Mouse (Mus musculus) cerebellum, adult 11 months (tissue): Measurements from ENCODE around the gene Lgals3bp.
"Not testable (repeated sequence)": the region's sequence is repeated elsewhere in the genome, so short reads cannot be mapped to it uniquely, and the experiment has no call there.

Experiments used
- DNase-seq: peaks from one replicate; pipeline ENCODE4 v3.0.0; 2022

Lgals3bp gene

DNA sequence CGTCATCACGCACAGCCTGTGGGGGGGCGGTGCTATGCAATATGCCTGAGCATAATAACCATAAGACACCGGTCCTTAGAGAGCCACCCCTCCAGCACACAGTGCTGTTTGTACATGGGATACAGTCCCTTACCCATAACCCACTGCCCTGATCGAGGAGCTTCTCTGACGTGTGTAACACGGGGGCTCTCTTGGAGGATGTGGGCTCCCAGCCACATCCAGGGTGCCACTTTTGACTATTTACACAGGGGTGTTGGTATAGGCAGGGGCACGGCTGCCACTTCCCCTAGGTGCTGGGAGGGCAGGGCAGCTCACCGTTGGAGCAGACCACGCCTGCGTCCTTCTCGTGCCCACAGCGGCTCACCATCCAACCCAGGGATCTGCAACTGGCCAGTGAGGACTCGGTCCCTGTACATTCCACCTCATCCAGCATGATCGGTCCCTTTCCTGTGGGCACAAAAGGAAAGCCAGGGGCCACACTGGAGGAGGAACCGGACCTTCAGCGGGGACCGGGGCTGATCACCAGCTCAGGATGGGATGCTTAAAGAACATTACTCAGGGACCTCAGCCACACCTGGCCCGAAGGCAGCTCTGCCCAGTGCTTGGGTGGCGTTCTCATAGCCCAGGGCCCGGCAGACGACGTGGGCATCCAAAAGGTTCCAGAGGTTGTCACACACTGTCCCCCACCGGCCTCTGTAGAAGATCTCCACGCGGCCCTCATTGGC, 3.9 kb downstream of the Lgals3bp start:
- DNase-seq = peak; percentile 3

DNA sequence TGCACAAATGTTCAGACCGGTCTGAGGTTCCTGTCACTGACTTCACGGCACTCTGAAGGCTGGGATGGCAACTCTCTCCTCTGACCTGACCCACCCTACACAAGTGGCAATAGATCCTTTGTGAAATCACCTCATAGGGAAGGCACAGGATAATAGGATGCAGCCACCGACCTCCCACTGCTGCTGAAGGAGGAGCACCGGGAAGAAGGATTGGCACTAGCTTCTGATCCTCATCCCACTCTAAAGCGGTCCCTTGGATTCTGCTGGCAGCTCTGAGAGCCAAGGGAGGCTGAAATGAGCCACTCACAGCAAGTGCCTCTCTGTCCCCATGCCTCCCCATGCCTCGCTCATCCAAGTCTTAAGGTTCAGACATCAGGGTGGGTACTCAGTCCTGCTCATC, 7.4 kb downstream of the Lgals3bp start:
- DNase-seq = no peak

DNA sequence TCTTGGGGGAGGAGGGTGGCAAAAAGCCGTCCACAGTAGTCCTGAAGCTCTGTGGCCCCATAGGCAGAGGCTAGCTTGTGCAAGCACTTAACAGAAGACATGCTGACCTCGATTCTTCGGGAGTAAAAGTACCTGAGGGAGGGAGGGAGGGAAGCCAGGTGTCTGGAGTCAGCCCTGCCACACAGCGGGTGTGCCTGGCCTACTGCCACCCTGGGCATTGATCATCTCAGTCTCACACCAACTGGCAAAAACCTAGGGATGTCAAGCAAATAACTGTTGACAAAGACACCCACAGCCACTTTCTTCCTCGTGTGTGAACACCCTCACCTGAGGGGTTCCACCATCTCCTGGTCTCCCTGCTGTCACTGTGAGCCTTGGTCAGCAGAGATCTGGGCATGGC, 7.9 kb downstream of the Lgals3bp start:
- no peak for DNase-seq

DNA sequence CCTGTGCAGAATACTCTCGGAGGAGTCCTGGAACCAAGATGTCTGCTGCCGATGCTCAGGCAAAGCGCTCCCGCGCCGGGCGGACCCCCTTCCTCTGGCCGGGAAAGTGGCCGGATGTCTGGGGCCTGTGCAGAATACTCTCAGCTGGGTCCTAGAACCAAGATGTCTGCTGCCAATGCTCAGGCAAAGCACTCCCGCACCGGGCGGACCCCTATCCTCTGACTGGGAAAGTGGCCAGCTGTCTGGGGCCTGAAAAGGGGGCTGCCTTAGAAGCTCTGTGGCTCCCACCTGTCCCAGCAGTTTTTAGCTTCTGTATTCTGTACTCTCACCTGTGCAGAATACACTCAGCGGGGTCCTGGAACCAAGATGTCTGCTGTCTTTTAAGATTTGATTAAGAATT, 14.1 kb downstream of the Lgals3bp start:
- not testable (repeated sequence) for DNase-seq

DNA sequence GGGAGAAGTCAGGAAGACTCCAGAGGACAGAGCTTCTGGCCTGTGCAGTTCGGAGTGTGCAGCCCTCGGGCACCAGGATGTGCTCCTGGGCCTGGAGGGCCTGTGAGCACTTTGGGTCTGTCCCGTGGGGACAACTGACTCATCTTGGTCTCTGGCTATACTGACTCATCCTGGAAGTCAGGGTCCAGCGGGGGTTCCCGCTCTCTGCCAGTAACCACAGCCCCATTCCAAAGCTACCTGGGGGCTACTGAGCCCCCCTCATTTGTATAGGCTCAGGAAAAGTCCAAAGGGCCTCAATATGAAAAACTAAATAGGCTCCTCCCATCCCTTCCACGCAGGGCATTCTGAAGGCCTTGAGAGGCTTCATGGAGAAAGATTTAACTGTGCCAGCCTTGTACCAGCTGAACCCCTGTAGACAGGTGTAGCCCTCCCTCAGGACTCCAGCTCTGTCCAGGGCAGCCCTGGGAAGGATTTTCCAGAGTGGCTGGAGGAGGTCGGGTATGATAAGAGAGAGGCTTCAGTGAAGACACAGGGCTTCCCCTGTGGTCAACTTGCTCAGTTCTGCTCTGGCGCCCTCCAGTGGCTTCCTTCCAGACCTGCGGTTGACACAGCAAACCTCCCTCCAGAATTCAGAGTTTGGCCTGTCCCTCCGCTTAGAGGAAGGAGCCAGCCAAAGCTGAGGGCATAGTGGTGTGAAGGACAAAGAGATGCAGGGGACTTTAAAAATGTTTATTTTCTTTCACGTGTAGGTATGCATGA, 22.5 kb downstream of the Lgals3bp start:
- DNase-seq = peak; percentile 77

DNA sequence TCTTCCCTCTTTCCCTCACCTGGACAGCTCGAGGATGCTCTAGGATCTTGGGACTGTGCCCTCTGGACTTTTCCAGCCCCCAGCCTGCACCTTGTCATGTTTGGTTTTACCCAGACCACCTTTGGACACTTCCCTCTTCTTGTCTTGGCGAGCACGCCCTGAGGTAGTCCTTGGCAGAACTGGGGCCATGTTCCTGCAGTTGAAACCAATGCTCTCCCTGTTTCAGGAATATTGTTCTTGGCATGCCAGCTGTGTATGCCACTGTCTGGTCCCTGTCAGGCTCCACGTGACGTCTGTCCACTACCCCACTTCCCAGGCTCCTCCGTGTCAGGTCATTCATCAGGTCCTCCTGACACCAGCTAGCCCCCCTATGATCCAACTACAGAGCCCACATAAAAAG, 23.2 kb downstream of the Lgals3bp start:
- DNase-seq = no peak

DNA sequence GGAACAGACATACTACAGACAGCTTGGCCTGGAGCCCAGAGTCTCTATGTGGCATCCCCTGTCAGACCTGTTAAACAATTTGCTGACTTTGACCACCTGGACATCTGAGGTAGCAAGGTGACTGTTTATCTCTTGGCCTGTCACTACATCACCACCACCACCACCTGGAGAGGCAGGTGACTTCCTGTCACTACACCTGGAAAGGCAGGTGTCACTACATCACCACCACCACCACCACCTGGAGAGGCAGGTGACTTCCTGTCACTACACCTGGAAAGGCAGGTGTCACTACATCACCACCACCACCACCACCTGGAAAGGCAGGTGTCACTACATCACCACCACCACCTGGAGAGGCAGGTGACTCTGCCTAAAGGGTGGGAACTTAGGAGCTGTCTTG, 25.6 kb downstream of the Lgals3bp start:
- not testable (repeated sequence) for DNase-seq

DNA sequence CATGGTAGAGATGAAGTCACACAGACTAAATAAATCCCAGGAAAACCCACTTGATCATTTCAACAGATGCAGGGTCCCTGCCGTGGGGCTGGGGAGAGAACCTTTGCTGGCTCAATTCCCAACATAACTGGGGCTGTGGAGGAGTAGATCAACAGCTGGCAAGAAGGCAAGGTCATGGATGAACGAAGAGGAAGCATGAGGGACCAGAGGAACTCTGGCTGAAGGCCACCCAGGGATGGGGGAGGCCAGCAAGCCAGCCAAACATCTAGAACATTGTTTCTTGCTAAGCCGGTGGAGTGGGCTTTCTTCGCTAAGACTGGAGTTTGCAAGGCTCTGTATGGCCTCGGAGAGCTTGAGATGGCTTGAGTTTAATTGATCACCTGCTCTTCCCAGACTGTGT, 26.0 kb downstream of the Lgals3bp start:
- DNase-seq = no peak

DNA sequence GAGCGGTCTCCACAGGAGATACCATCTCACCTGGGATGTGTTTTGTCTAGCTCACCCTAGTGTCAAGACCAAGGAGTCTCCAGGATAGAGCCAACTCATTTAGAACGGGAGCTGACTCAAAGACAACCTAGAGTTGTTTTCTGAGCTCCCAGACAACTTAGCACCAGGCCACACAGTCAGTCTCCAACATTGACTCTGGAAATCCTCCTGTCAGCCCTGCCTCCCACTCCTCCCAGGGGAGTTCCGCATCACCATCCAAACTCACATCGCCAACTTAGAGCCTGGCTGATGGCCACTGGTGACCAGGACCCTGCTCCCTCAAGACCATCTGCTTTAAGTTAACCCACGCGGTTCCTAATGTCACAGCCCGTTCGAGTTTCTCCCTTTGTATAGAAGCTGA, 26.4 kb downstream of the Lgals3bp start:
- DNase-seq = no peak

DNA sequence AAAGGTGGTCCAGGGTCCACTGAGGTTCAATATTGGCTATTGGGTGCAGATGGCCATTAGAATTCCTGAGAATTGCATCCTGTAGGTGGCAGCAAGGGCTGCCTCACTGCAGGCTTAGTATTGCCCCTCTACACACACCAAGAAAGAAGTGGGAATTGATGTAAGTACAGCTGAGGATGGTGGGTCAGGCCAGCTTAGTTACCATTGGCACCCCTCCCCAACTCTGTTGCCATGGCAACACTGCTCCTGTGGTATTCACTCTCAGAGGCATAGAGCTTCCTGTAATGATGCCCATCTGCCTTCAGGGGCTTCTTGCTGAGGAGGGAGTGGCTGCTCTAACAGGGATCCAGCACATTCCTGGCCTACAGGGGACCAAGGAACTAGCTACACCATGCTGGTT, 26.9 kb downstream of the Lgals3bp start:
- DNase-seq = no peak

DNA sequence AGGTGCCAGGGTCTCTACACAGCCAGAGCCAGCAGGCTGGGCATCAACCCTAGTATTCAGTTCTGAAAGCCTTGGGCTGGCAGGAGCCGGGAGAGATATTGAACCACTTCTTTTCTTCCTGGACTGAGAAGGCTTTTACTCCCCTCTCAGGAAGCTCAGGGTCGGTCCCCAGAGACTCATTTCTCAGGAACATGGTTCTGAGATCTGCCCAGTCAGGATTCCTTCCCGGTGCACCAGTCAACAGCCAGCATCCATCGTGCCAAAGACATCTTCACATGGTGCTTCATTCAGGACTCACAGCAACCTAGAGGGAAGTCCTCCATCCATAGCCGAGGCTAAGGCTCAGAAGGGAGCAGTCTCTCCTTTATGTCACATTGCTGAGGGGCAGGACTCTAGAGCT, 27.4 kb downstream of the Lgals3bp start:
- no peak for DNase-seq

DNA sequence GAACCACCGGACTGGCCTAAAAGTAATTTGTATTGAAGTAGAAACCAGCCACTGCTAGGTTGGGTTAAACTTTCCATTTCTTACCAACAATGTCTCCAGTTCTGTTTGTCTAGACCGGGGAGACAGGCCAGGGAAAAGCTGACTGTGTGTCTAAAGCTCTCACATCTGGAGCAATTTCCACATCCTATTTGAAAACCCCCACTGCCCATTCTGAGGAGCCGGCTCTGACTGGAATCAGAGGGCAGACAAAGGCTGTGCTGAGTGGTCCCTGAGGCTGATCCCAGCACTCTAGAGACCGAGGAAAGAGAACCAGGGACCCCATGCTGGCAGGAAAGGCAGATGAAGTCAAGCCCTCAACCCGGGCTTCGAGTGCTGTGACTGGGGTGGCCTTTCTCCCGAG, 29.3 kb downstream of the Lgals3bp start:
- DNase-seq = no peak

DNA sequence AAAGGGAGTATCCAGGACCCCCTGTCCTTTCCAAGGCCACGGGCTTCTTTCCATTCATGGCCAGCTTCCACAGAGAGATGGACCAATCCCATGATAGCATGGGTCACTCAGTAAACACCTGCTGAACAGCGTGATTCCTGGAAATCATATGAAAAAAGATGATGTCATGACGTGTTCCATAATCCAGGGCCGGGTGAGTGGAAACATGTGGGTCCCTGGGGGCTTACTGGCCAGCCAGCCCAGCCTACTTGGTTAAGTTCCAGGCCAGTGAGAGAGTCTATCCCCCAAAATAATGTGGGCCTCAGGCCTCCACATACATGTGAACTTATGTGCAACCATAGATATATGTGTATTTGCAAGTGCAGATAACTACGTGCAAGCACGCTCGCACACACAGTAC, 30.0 kb downstream of the Lgals3bp start:
- DNase-seq = no peak

DNA sequence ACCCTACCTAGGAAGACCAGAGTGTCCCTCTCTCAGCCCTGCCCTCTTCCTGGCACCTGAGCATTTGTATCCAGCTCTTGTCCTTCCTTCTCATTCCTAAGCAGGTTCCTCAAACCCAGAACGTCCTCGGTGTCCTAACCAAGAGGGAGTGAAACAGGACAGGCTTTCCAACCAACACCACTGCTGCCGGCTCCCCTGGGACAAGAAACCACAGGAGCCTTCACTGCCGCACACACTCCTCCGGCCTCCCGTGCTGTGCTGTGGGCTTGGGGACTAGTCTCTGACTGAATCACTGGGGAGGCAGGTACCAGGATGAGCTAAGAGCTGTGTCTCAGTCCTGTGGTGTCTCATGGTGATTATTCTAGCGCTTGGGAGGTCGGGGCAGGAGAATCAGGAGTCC, 32.2 kb downstream of the Lgals3bp start:
- DNase-seq = no peak

DNA sequence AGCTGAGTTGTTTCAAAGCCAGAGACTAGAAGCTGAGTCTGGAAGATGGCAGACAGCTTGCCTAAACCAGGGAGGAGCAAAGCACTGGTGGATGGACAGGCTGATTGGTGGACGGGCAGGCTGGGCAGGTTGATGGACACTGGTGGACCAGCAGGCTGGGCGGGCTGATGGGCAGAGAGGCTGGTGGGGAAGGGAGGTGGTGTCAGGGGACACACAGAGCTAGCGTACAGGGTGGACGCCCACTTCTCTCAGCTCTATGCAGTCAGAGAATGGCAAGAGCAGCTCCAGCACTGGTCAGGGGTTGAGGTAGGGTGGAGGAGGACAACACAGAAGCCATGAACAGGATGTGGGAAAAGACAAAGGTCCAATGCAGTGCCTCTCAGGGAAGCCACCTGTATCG, 32.6 kb downstream of the Lgals3bp start:
- DNase-seq = no peak

DNA sequence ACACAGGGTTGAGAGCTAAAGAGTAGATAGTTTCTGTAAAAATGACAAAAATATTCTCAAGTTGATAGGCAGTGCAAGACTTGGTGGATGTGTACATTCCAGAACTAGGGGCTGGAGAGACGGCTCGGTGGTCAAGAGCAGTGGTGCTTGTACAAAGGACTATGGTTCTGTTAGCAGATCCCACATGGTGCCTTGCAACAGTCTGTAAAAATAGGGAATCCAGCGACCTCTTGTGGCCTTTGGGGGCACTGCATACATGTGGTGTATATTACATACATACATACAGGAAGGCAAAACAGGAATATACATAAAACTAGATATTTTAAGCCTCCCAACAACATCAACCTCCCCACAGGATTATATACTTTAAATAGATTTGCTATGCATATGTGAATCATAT, 33.6 kb downstream of the Lgals3bp start:
- no peak for DNase-seq

DNA sequence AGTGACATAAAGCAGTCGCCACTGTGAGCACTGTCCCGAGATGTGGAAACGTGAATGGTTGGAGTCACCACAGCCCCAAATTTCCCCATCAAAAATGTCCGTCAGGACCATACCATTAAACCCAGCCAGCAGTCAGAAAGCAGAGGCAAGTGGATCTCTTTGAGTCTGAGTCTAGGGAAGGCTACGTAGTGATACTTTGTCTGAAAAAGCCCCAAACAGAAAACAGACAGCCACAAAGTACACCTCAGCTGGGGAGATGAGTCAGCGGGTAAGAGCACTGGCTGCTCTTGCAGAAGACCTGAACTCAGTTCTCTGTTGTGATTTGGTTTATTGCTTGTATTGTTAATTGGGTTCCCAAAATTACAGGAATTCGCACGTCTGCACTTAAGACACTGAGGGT, 35.3 kb downstream of the Lgals3bp start:
- no peak for DNase-seq

DNA sequence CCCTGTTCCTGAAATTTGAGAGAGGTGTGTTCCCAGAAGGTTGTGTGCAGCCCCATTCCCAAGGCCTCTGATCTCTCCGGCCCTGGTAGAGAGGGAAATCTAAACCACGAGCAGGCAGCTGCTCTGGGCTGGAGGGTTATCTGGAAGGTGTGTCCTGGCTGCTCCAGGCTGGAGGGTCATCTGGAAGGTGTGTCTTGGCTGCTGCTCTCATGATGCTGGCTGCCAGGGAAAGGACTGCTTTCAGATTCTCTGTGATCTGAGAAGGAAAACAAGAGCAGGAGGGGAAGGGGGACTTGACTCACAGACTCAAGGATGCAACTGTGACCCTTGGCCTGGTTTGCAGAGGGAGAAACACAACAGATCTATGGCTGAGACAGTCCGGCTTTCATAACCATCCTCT, 35.8 kb downstream of the Lgals3bp start:
- DNase-seq = no peak

DNA sequence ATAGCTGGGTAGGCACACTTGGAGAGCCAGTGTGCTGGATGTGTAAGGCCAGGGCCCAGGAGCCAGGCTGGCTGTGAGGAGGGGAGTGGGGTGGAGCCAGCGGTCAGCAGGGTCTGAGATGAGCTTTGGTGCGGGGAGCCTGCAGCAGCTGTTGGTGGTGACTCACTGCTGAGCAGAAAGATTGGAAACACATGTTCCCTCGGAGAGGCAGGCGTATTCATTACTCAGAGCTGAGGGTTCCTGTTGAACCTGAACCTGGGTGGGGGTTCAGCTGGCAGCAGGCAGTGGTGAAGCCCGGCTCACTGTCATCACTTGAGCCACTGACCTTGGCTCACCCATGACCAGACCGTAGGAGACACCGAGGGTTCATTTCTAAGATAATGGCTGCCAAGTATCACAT, 36.7 kb downstream of the Lgals3bp start:
- no peak for DNase-seq

DNA sequence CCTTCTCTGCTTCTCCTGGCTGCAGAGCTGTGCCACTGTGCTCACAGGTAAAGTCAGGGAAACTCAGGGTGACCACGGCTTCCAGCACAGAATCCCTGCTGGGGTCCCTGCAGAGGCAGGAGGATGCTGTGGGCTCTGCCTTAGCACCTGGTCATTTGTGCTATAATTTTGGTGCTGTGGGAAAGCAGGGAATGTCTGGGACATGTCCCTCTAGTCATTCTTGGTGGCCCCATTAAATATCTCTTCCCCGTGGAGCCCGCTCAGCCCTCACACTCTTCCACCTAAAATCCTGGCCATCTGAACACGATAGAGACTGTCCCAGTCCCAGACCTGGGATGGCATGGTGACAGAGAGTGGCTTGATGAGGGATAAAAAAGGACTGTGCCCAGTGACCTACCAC, 37.9 kb downstream of the Lgals3bp start:
- no peak for DNase-seq

DNA sequence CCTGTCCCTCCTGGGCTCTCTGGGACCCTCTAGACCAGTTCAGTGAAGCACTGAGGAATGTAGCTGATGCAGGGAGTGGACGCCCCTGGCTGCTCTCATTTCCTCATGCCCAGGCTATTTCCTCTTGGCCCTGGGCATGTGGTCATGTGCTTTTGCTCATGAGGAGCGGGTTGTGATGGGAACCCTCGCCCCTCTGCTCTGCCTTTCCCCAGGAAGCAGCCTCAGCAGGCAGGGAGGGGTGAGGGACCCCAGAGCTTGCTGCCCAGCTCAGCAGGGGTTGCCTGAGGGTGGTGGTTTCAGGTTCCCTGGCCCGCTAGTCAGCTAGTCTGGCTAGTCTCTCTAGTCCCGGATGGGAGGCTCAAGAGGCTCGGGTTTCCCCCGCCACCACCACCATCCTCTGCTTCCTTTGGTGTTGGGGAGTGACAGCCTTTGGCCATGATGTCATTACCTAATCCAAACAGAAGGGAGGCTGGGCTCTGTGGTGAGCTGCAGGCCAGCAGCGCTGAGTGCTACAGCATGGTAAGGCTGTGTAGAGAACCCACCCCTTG, 38.8 kb downstream of the Lgals3bp start:
- no peak for DNase-seq

DNA sequence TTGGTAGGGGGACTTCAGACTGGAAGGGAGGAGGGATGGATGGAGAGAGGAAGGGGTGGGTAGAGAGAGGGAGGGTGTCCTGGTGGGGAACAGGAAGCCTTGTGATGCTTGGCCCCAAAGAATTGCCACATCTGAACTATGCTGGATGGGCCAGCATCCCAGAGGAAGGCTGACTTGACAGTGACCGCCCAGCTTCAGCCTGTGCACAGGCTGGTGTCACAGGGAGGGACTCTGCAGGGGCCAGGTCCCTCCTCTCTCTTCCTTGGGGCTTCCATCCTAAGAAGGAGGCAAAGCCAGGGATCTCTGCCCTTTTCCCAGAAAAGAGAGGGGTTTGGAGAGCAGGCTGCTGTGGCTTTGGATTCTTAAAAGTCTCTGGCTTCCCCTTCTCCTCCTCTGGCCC, 39.4 kb downstream of the Lgals3bp start:
- DNase-seq = no peak

DNA sequence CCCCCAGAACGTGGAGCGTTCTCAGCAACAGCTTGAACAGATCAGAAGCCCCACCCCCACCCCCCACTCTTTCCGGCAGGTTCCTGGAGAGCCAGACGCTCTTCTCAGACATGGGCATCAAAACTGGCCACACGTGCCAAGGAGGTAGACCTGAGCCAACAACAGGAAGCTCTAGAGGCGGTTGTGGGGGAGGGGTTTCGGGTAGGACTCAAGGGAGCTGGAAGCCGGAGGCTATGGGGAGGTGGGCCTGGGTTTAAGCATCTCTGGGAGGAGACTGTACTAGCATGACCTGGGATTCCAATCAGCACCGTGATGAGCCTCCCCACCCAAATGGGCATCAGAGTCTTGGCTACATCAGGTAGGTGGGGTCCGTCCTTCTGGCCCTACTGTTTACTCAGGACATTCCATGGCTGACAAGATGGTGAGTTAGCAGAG, 41.0 kb downstream of the Lgals3bp start:
- no peak for DNase-seq

DNA sequence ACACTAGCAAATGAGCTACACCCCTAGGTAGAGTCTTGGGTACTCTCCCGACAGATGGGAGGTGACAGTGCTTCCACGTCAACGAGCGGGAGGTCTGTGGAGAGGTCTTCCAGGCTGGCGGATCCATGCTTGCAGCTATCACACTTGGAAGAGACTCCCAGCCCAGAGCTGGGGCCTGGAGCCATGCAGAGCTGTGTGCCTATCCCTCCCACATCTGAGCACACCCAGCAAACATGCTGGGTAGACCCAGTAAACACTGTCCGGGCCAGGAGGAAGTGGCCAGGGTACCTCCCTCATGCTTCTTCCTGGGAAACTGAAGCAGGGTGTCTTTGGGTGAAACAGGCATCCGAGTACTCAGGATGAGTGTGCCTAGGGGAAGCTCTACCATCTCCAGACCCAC, 41.4 kb downstream of the Lgals3bp start:
- no peak for DNase-seq
